Mouse (Mus musculus) stomach, embryonic 15.5 days (tissue): ENCODE data around the gene 1700042G07Rik. TPM values are rescaled to one million over a fixed set of nuclear protein-coding genes. Genes with fewer than 3 reads are reported as not detected.

Source experiments
- ATAC-seq: fragments of 200-750 bp; cut with Nextera tagmentation; 2 replicates; pipeline ENCODE4 v1.8.0; 2017; ENCODE audit warnings: low read depth, moderate number of reproducible peaks, moderate TSS enrichment; ENCODE audit not compliant: insufficient read depth, low FRiP score
- H3K27ac ChIP-seq: fragments of 300-500 bp; sonication (generic); 2 replicates; pipeline ENCODE4 v1.5.1; 2015; ENCODE audit warnings: mild to moderate bottlenecking, inconsistent platforms
- H3K27me3 ChIP-seq: fragments of 300-500 bp; sonication (generic); replicated peaks from 2 replicates; pipeline ENCODE4 v1.6.1; 2015; ENCODE audit warnings: inconsistent platforms
- H3K36me3 ChIP-seq: fragments of 300-500 bp; sonication (generic); 2 replicates; pipeline ENCODE4 v1.6.1; 2015; ENCODE audit warnings: inconsistent platforms
- H3K4me1 ChIP-seq: fragments of 300-500 bp; sonication (generic); 2 replicates; pipeline ENCODE4 v1.6.1; 2015; ENCODE audit warnings: inconsistent platforms
- H3K4me2 ChIP-seq: fragments of 300-500 bp; sonication (generic); 2 replicates; pipeline ENCODE4 v1.6.1; 2015; ENCODE audit warnings: mild to moderate bottlenecking, inconsistent platforms
- H3K4me3 ChIP-seq: fragments of 300-500 bp; sonication (generic); replicated peaks from 2 replicates; pipeline ENCODE4 v1.5.1; 2015; ENCODE audit warnings: inconsistent platforms
- H3K9ac ChIP-seq: fragments of 300-500 bp; sonication (generic); 2 replicates; pipeline ENCODE4 v1.6.1; 2015; ENCODE audit warnings: inconsistent platforms
- H3K9me3 ChIP-seq: fragments of 300-500 bp; sonication (generic); 2 replicates; pipeline ENCODE4 v1.6.1; 2016; ENCODE audit warnings: inconsistent platforms
- WGBS: fragments of 180-500 bp; shearing (Covaris S2); methylation state at CpG from one replicate; pipeline ENCODE4 v1.1.7; 2015; 5-methylcytosine and 5-hydroxymethylcytosine counted together
- polyA plus RNA-seq: library from polyadenylated mRNA; unstranded; fragments of >200 nt; fragmentation: Nextera tagmentation; extraction: Ambion mirVana; gene quantifications from 2 replicates; pipeline ENCODE4 v1.2.1, GENCODE M21; 2015

The 1700042G07Rik gene
- not detected in 2 replicates for polyA plus RNA-seq

DNA sequence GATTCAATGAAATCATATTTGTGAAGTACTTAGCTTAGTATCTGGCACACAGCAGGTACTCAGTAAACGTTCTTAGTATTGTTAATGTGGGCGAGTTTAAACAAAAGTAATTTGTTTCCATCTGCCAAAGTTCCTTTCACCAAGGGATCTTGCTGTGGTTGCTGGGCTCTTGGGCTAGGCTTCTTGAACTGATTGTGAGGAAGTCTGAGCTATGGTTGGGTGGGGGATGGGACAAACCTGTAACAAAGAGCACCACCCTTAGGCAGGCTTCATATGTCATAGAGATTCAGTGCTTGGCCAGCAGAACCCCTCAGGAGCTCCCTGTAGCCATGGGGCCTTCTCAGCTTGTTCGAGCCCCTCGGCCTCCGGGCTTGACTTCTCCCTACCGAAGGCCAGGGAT is at the start of gene 1700042G07Rik, which contains the start of gene Gm49337:
1700042G07Rik (plus strand) TSS at position 301 of the 400 bp plus-strand sequence.
Gm49337 (plus strand) TSS at position 313 of the 400 bp plus-strand sequence.
- no peak for ATAC-seq
- no peaks in the 10 kb centered on the region for H3K27me3 ChIP-seq
- no peak within 1 kb of the TSS for H3K4me2 ChIP-seq
- peak within 1 kb of the TSS; percentile 45; the same call in 1 of the 2 replicates for H3K27ac ChIP-seq
- 80% methylated on average over 6 of the region's 6 CpGs for WGBS
- no peaks in the 10 kb centered on the region for H3K9me3 ChIP-seq
- H3K4me1 ChIP-seq, result peaks cover 30% of the 10 kb centered on the region
- H3K4me3 ChIP-seq, result no peak within 1 kb of the TSS
- no peaks in the 10 kb centered on the region for H3K36me3 ChIP-seq
- H3K9ac ChIP-seq, result no peak within 1 kb of the TSS

DNA sequence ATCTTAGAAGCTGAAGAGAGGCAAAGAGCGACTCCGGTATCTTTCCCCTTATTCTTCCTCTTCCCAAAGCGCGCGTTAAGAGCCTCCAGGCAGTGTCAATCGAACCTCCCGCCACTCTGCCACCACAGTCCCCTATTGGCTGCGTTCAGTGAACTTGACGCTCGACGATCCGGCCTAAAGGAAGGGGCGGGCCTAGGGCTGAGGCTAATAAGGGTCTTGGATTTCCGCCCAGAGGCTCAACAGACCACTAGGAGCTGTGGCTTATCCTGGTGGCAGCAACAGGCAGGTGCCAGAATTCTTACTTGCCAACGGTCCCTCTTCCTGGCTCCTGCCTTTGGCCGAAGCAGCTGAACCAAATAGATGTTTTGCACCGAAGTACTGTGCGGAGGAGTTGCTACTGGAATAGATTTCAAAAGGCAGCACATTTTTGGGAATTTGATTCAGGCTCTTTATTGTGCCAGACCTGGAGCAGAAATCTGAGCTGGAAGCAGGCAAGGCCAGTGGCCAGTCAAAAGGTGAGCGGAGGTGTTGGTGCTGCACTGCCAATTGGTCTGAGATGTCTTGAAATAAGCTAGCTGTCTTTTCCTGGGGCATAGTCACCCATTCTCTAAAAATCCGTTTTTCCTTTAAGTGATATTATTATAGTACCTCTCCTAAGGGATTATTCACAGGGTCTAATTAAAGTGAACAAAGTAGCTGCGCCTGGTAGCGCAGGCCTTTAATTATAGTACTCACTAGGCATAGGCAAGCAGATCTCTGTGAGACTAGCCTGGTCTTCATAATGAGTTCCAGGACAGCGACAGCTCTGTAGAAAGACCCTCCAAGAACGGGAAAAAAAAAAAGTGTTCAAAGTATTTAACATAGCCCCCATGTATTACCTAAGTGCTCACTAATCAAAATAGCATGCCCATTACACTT is 49.3 kb upstream of the 1700042G07Rik start, which contains the start of the genes Rad54l and Pomgnt1:
Rad54l (minus strand) TSS at position 89 of the 918 bp plus-strand sequence.
Pomgnt1 (plus strand) TSS at position 239 of the 918 bp plus-strand sequence.
- Histone ChIP-seq H3K36me3 (no peaks in the 10 kb centered on the region), H3K27ac (peak within 1 kb of the TSS; percentile 60; the same call in 1 of the 2 replicates), H3K9ac (peak within 1 kb of the TSS; percentile 48), H3K27me3 (no peaks in the 10 kb centered on the region), H3K4me3 (peak within 1 kb of the TSS; percentile 61), H3K9me3 (no peaks in the 10 kb centered on the region), H3K4me2 (peak within 1 kb of the TSS; percentile 60), H3K4me1 (peaks cover 8% of the 10 kb centered on the region)
- 6% methylated on average over 24 of the region's 24 CpGs for WGBS
- peak; percentile 95 for ATAC-seq

DNA sequence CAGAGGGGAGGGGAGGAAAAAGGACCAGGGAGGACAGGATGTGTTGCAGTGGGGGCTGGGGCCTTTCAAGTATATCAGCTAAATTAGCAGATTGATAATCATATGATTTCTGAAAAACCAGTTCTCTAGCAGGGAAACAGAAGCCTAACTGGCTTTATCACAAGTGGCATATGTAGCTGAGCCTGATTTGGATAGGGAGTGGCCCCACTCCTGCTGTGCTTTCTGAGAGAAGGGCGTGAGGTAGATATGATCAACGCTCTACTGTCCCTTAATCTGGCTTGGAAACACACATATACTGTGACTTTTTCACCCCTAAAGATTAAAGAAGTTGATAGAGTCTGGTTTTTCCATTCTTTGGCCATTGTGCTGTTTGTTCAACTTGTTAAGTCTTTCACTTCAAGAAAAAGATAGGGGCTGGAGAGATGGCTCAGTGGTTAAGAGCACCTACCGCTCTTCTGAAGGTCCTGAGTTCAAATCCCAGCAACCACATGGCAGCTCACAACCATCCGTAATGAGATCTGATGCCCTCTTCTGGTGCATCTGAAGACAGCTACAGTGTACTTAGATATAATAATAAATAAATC is 47.3 kb upstream of the 1700042G07Rik start:
- 76% methylated on average over 4 of the region's 4 CpGs for WGBS
- ATAC-seq, result no peak

DNA sequence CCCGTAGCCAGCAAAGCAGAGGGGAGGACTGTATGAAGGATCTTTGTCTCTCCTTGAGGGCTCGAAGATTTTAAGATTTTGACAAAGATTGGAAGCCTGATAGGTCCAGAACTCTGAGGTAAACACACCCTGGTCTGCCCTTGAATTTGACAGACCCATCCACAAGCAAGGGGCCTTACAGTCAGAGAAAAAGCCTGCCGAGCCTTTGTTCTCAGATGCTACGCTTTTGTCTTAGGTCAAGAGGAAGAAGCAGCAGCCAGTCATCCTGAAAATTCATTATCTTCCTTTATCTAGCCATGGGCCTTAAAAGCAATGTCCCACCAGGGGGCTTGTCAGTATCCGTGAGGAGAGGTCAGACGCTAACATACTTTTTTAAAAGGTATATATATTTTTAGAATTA is 45.2 kb upstream of the 1700042G07Rik start:
- Histone ChIP-seq H3K9me3 (no peaks in the 10 kb centered on the region), H3K9ac (no peak overlapping the region), H3K36me3 (no peaks in the 10 kb centered on the region), H3K27me3 (no peaks in the 10 kb centered on the region), H3K4me1 (peaks cover 3% of the 10 kb centered on the region), H3K4me3 (no peak overlapping the region), H3K4me2 (no peak overlapping the region), H3K27ac (no peak overlapping the region)
- 85% methylated on average over 6 of the region's 6 CpGs for WGBS
- ATAC-seq, result no peak

More for the DNA sequence above, 47.3 kb upstream of the 1700042G07Rik start:
- peaks cover 8% of the 10 kb centered on the region for H3K4me1 ChIP-seq
- no peak overlapping the region for H3K9ac ChIP-seq
- no peaks in the 10 kb centered on the region for H3K27me3 ChIP-seq
- no peak overlapping the region for H3K4me2 ChIP-seq
- H3K4me3 ChIP-seq, result no peak overlapping the region
- no peaks in the 10 kb centered on the region for H3K36me3 ChIP-seq
- no peaks in the 10 kb centered on the region for H3K9me3 ChIP-seq
- H3K27ac ChIP-seq, result 0 out of 2 replicates have a peak overlapping the region, but pooled peaks have one; percentile 16

DNA sequence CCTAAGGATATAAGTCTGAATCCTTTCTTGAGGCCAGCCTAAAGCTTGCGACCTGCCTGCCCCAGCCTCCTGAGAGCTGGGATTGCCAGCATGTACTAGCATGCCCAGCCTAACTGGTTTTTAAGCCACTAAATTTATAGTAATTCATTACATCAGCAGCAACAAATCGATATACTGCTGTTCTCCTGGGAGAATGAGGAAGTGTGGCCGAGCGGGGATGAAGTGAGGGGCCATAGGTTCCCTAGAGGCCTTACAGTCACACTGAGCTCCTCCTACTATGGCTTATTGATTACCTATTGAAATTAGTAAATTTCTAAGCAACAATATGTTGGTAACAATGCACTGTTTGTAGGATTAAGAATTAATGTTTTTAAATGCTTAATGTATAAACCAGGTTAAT is 40.0 kb upstream of the 1700042G07Rik start:
- H3K27ac ChIP-seq, result no peak overlapping the region
- no peaks in the 10 kb centered on the region for H3K27me3 ChIP-seq
- no peaks in the 10 kb centered on the region for H3K9me3 ChIP-seq
- ATAC-seq, result no peak
- no peaks in the 10 kb centered on the region for H3K4me1 ChIP-seq
- H3K4me2 ChIP-seq, result no peak overlapping the region
- H3K4me3 ChIP-seq, result no peak overlapping the region
- 70% methylated on average over 4 of the region's 4 CpGs for WGBS
- no peak overlapping the region for H3K9ac ChIP-seq
- H3K36me3 ChIP-seq, result 0 out of 2 replicates have a peak, but pooled peaks cover 3% of the 10 kb centered on the region

DNA sequence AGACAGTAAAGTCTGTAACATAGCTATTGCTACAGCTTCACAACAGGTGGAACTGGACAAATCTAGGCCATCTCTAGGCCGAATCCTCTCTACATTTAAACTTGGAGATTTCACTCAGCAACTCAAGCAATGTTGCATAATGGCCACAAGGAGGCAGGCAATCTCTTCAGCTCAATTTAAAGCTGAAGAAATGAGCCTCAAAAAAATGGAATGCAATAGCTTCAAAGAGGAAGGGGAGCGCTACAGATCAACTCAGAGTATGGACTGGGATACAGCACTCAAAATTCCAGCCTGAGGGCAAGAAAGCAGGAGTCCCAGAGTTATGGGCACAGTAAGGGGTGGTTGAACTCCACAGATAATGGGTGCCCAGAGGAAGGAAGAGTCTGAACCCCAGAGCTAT is 38.2 kb upstream of the 1700042G07Rik start:
- H3K9ac ChIP-seq, result no peak overlapping the region
- H3K4me3 ChIP-seq, result no peak overlapping the region
- no peaks in the 10 kb centered on the region for H3K27me3 ChIP-seq
- H3K4me1 ChIP-seq, result no peaks in the 10 kb centered on the region
- no peak overlapping the region for H3K27ac ChIP-seq
- H3K9me3 ChIP-seq, result no peaks in the 10 kb centered on the region
- ATAC-seq, result no peak
- H3K4me2 ChIP-seq, result no peak overlapping the region
- WGBS, result 26% methylated on average over 2 of the region's 2 CpGs
- H3K36me3 ChIP-seq, result 0 out of 2 replicates have a peak, but pooled peaks cover 3% of the 10 kb centered on the region

DNA sequence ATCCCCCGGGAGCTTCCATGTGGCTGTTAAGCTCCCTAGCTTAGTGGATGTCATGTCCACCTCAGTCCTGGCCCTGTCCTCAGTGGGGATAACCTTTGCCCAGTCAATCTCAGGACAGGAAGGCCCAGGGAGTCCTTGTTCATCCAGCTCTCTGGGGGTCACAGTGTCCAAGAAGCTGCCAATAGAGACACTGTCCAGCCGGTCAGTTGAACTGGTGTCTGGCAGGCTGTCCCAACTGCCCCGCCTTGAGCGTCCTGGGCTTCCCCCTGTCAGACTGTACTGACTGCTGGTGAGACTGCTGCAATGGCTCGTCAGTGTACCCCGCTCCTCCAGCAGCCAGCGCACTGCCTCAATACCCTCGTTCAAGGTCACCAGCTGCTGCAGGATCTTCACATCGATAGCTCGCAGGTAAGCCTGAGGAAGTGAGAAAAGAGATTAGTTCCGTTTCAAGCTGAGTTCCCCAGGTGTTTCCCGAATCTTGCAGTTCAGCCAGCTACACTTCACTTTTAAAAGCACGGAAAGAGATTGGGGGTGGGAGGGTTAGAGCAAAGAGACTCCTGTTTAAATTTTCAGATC is 35.7 kb upstream of the 1700042G07Rik start:
- 47% methylated on average over 13 of the region's 13 CpGs for WGBS
- H3K9ac ChIP-seq, result no peak overlapping the region
- ATAC-seq, result 0 out of 2 replicates have a peak, but pooled peaks have one; percentile 22
- H3K4me3 ChIP-seq, result no peak overlapping the region
- no peak overlapping the region for H3K4me2 ChIP-seq
- H3K27me3 ChIP-seq, result no peaks in the 10 kb centered on the region
- 0 out of 2 replicates have a peak, but pooled peaks cover 3% of the 10 kb centered on the region for H3K36me3 ChIP-seq
- H3K4me1 ChIP-seq, result no peaks in the 10 kb centered on the region
- H3K27ac ChIP-seq, result no peak overlapping the region
- H3K9me3 ChIP-seq, result no peaks in the 10 kb centered on the region

DNA sequence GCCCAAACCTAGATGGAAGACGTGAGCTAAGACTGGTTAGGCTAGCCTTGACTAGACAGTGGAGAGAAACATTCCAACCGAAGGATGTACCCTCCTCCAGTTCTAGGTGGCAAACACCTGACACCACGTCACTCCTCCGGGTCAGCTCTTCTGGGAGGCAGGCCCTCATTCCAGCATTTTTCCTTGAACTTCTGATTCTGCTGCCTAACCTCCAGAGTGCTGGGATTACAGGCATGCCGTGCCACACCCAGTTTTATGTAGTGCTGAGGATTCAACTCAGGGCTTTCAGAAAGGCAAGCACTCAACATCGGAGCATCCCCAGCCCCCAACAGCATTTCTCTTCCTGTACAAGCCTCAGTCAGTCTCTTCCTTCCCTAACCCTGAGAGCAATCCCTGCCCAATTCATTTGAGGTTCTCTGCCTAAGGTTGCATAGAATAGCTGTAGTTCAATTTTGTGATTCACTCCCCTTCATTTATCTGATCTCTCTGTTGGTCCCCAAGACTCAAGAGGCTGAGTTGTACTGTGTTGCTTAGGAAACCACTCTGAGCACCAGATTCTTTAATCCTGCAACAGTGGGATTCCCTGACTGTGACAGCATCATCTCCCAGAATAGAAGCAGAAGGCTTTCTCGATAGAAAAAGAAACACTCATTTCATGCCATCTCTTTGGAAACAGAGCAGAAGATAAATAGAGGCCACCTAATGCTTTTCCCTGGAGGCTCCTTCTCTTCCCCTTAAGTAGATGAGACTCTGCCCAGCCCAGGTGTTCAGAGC is 32.2 kb upstream of the 1700042G07Rik start:
- Histone ChIP-seq H3K36me3 (0 out of 2 replicates have a peak, but pooled peaks cover 3% of the 10 kb centered on the region), H3K27me3 (no peaks in the 10 kb centered on the region), H3K4me1 (peaks cover 11% of the 10 kb centered on the region), H3K27ac (no peak overlapping the region), H3K4me3 (no peak overlapping the region), H3K9me3 (no peaks in the 10 kb centered on the region), H3K9ac (no peak overlapping the region), H3K4me2 (no peak overlapping the region)
- ATAC-seq, result no peak
- WGBS, result 73% methylated on average over 7 of the region's 7 CpGs

DNA sequence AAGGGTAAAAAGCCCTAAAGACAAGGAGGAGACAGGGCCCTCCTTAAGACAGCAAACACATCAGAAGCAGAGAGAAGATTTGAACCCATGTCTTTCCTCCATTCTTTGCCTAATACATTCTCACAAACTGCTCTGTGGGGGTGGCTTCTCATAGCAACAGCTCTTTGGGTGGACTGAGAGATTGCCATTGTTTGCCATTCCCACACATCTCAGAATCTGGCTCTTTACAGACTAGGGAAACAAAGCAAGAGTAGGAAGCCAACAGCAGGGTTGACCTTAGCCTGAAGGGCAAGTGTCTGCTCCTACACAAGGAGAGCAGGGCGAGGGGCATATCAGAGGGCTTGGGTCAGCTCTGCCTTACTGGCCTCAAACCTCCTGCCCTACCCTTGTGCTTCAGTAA is 31.4 kb upstream of the 1700042G07Rik start:
- ATAC-seq, result no peak
- Histone ChIP-seq H3K27me3 (no peaks in the 10 kb centered on the region), H3K4me2 (no peak overlapping the region), H3K9me3 (no peaks in the 10 kb centered on the region), H3K36me3 (0 out of 2 replicates have a peak, but pooled peaks cover 3% of the 10 kb centered on the region), H3K4me3 (no peak overlapping the region), H3K4me1 (peaks cover 11% of the 10 kb centered on the region), H3K9ac (no peak overlapping the region), H3K27ac (no peak overlapping the region)
- WGBS, result 80% methylated on average over 1 of the region's 1 CpGs

DNA sequence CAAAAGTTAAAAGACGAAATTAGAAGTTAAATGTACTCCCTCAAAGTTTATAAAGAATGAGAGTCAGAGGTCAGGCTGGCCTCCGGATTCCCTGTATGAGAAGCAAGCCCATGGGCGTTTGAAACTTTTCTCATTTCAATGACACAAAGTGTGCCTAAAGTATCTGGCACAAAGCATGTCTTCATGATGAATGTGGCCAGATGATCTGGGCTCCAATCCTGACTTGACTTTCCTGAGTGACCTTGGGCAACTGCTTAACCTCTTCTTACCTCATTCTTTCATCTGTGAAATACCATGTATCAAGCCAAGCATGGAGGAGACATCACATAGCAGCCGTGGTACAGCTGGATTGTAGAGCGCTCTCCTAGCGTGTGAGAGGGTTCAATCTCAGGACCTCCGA is 30.9 kb upstream of the 1700042G07Rik start:
- ATAC-seq, result no peak
- H3K9me3 ChIP-seq, result no peaks in the 10 kb centered on the region
- 76% methylated on average over 7 of the region's 7 CpGs for WGBS
- no peak overlapping the region for H3K9ac ChIP-seq
- no peak overlapping the region for H3K4me2 ChIP-seq
- H3K4me3 ChIP-seq, result no peak overlapping the region
- H3K4me1 ChIP-seq, result peaks cover 11% of the 10 kb centered on the region
- no peak overlapping the region for H3K27ac ChIP-seq
- no peaks in the 10 kb centered on the region for H3K27me3 ChIP-seq
- H3K36me3 ChIP-seq, result no peaks in the 10 kb centered on the region

DNA sequence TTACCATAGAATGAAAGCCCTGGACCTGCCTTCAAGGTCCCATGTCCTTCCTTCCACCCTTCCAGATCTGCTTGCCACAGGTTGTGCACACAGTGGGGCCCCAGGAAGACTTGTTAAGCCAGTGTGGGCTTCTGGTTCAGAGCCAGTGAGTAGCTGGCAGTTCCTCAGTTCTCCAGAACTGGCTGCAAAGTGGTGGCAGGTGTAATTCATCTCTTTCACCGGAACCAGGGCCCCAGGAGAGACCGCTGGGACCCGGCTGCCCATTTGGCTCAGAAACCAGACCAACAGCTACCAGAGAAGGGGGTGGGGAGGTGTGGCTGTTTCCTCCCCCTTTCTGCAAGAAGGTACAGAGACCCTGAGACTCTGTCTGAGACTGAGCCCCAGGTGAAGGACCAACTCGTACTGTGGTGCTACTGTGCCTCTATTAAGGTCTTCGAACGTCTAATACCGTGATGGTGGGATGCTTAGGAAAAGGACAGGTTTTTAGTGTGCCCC is 29.8 kb upstream of the 1700042G07Rik start:
- H3K4me2 ChIP-seq, result peak overlapping the region; percentile 98
- no peak for ATAC-seq
- peak overlapping the region; percentile 73 for H3K4me3 ChIP-seq
- peaks cover 11% of the 10 kb centered on the region for H3K4me1 ChIP-seq
- no peaks in the 10 kb centered on the region for H3K27me3 ChIP-seq
- H3K9me3 ChIP-seq, result no peaks in the 10 kb centered on the region
- WGBS, result 9% methylated on average over 7 of the region's 7 CpGs
- no peak overlapping the region for H3K27ac ChIP-seq
- no peaks in the 10 kb centered on the region for H3K36me3 ChIP-seq
- no peak overlapping the region for H3K9ac ChIP-seq
